Mouse (Mus musculus) forebrain, postnatal 0 days (tissue): ENCODE results near the gene Plxdc2. TPM values are rescaled to one million over a fixed set of nuclear protein-coding genes. Genes with fewer than 3 reads are reported as not detected.
A peak's percentile ranks its signal among the peaks of the same experiment; 100 is the strongest.

Source experiments
- ATAC-seq: fragments of 200-750 bp; cut with Nextera tagmentation; 2 replicates; pipeline ENCODE4 v1.8.0; 2017; ENCODE audit warnings: mild to moderate bottlenecking, moderate library complexity
- DNase-seq: peaks from one replicate; pipeline ENCODE4 v3.0.0-alpha.2; 2015
- H3K27ac ChIP-seq: fragments of 300-500 bp; sonication (generic); 2 replicates; pipeline ENCODE4 v1.5.1; 2014; ENCODE audit warnings: low read depth, mild to moderate bottlenecking, antibody characterized with exemption, low read length, moderate library complexity, mixed read lengths
- H3K27me3 ChIP-seq: fragments of 300-500 bp; sonication (generic); 2 replicates; pipeline ENCODE4 v1.6.1; 2014; ENCODE audit warnings: mild to moderate bottlenecking, low read length, mixed read lengths; ENCODE audit not compliant: insufficient read depth
- H3K36me3 ChIP-seq: fragments of 300-500 bp; sonication (generic); 2 replicates; pipeline ENCODE4 v1.6.1; 2014; ENCODE audit warnings: mild to moderate bottlenecking, moderate library complexity; ENCODE audit not compliant: insufficient read depth
- H3K4me1 ChIP-seq: fragments of 300-500 bp; sonication (generic); 2 replicates; pipeline ENCODE4 v1.6.1; 2014; ENCODE audit warnings: antibody characterized with exemption; ENCODE audit not compliant: insufficient read depth
- H3K4me2 ChIP-seq: fragments of 300-500 bp; sonication (generic); 2 replicates; pipeline ENCODE4 v1.6.1; 2014; ENCODE audit warnings: low read depth, mild to moderate bottlenecking, moderate library complexity
- H3K4me3 ChIP-seq: fragments of 300-500 bp; sonication (generic); 2 replicates; pipeline ENCODE4 v1.5.1; 2014; ENCODE audit warnings: low read depth, low read length, mixed read lengths
- H3K9ac ChIP-seq: fragments of 300-500 bp; sonication (generic); 2 replicates; pipeline ENCODE4 v1.6.1; 2014; ENCODE audit warnings: mild to moderate bottlenecking
- H3K9me3 ChIP-seq: fragments of 300-500 bp; sonication (generic); 2 replicates; pipeline ENCODE4 v1.6.1; 2016; ENCODE audit warnings: low read length
- CTCF ChIP-seq: sonication (generic); IDR thresholded peaks from 2 replicates; pipeline ENCODE4 v1.5.1; 2016; ENCODE audit warnings: antibody characterized with exemption, control low read depth, low read depth
- WGBS: fragments of 180-500 bp; shearing (Covaris S2); extraction: QIAGEN DNeasy Blood & Tissue Kit; methylation state at CpG from one replicate; pipeline ENCODE4 v1.1.7; 2014; 5-methylcytosine and 5-hydroxymethylcytosine counted together
- polyA plus RNA-seq: library from polyadenylated mRNA; unstranded; fragments of >200 nt; fragmentation: Nextera tagmentation; extraction: Ambion mirVana; gene quantifications from 2 replicates; pipeline ENCODE4 v1.2.1, GENCODE M21; 2015
- total RNA-seq: library from RNA; depleted of rRNA; stranded (reverse); fragments of >200 nt; gene quantifications from 2 replicates; pipeline ENCODE4 v1.2.3, GENCODE M21; 2014

The Plxdc2 gene
- total and polyA plus RNA-seq, 2 experiments from 2014 or later = 20.8 to 23.6 TPM

- WGBS = 97% methylated on average over 3 of the region's 3 CpGs
Observed at GRCm38 (mm10) chr2:16452080-16452479, 96.0 kb downstream of the Plxdc2 start.

GRCm38 (mm10) chr2:16456264-16456780 is 100.2 kb downstream of the Plxdc2 start:
- Histone ChIP-seq H3K4me3 (no peak overlapping the region), H3K27me3 (no peaks in the 10 kb centered on the region), H3K27ac (no peak overlapping the region), H3K4me1 (peaks cover 5% of the 10 kb centered on the region; the same call in 1 of the 2 replicates), H3K9ac (no peak overlapping the region), H3K4me2 (no peak overlapping the region), H3K36me3 (no peaks in the 10 kb centered on the region), H3K9me3 (no peaks in the 10 kb centered on the region)
- TF ChIP-seq CTCF = no peak
- ATAC-seq (no peak), DNase-seq (no peak)
- 66% methylated on average over 1 of the region's 1 CpGs for WGBS

More at GRCm38 (mm10) chr2:16452080-16452479, 96.0 kb downstream of the Plxdc2 start:
- H3K27me3 ChIP-seq = no peaks in the 10 kb centered on the region
- TF ChIP-seq CTCF = peak; percentile 32; the same call in 1 of the 2 replicates
- no peaks in the 10 kb centered on the region for H3K9me3 ChIP-seq
- peaks cover 5% of the 10 kb centered on the region; the same call in 1 of the 2 replicates for H3K4me1 ChIP-seq
- H3K4me3 ChIP-seq = no peak overlapping the region
- no peak overlapping the region for H3K9ac ChIP-seq
- no peak overlapping the region for H3K27ac ChIP-seq
- H3K36me3 ChIP-seq = no peaks in the 10 kb centered on the region
- ATAC-seq = no peak
- no peak for DNase-seq
- H3K4me2 ChIP-seq = no peak overlapping the region

- Histone ChIP-seq H3K9ac (no peak overlapping the region), H3K36me3 (no peaks in the 10 kb centered on the region), H3K4me1 (peaks cover 5% of the 10 kb centered on the region; the same call in 1 of the 2 replicates), H3K9me3 (no peaks in the 10 kb centered on the region), H3K27ac (no peak overlapping the region), H3K4me2 (no peak overlapping the region), H3K4me3 (no peak overlapping the region), H3K27me3 (no peaks in the 10 kb centered on the region)
- ATAC-seq (no peak), DNase-seq (peak; percentile 10)
- no peak for TF ChIP-seq CTCF
- 33% methylated on average over 1 of the region's 1 CpGs for WGBS
Observed at GRCm38 (mm10) chr2:16459490-16459889, 103.4 kb downstream of the Plxdc2 start.

GRCm38 (mm10) chr2:16470099-16470498 is 114.0 kb downstream of the Plxdc2 start:
- H3K27ac ChIP-seq = no peak overlapping the region
- H3K36me3 ChIP-seq = no peaks in the 10 kb centered on the region
- H3K4me2 ChIP-seq = no peak overlapping the region
- no peak for TF ChIP-seq CTCF
- no peak for ATAC-seq
- no peaks in the 10 kb centered on the region for H3K4me1 ChIP-seq
- WGBS = 81% methylated on average over 3 of the region's 3 CpGs
- no peak for DNase-seq
- H3K9ac ChIP-seq = no peak overlapping the region
- H3K27me3 ChIP-seq = no peaks in the 10 kb centered on the region
- no peak overlapping the region for H3K4me3 ChIP-seq
- no peaks in the 10 kb centered on the region for H3K9me3 ChIP-seq

- H3K27me3 ChIP-seq = no peaks in the 10 kb centered on the region
- H3K4me3 ChIP-seq = no peak overlapping the region
- DNase-seq = peak; percentile 56
- ATAC-seq = peak; percentile 91
- H3K27ac ChIP-seq = no peak overlapping the region
- 78% methylated on average over 2 of the region's 2 CpGs for WGBS
- H3K9me3 ChIP-seq = no peaks in the 10 kb centered on the region
- no peak overlapping the region for H3K9ac ChIP-seq
- no peaks in the 10 kb centered on the region for H3K4me1 ChIP-seq
- no peaks in the 10 kb centered on the region for H3K36me3 ChIP-seq
- no peak overlapping the region for H3K4me2 ChIP-seq
- TF ChIP-seq CTCF = no peak
Observed at GRCm38 (mm10) chr2:16483943-16484342, 127.8 kb downstream of the Plxdc2 start.

GRCm38 (mm10) chr2:16485970-16486369 is 129.9 kb downstream of the Plxdc2 start:
- WGBS = 92% methylated on average over 3 of the region's 3 CpGs

GRCm38 (mm10) chr2:16491242-16491641 is 135.1 kb downstream of the Plxdc2 start:
- Histone ChIP-seq H3K9me3 (no peaks in the 10 kb centered on the region), H3K9ac (no peak overlapping the region), H3K4me3 (no peak overlapping the region), H3K4me2 (no peak overlapping the region), H3K27me3 (no peaks in the 10 kb centered on the region), H3K4me1 (no peaks in the 10 kb centered on the region), H3K27ac (no peak overlapping the region), H3K36me3 (no peaks in the 10 kb centered on the region)
- ATAC-seq = no peak
- no peak for DNase-seq
- 81% methylated on average over 3 of the region's 3 CpGs for WGBS
- no peak for TF ChIP-seq CTCF

More at GRCm38 (mm10) chr2:16485970-16486369, 129.9 kb downstream of the Plxdc2 start:
- H3K9me3 ChIP-seq = no peaks in the 10 kb centered on the region
- H3K4me3 ChIP-seq = no peak overlapping the region
- DNase-seq = no peak
- no peaks in the 10 kb centered on the region for H3K27me3 ChIP-seq
- no peaks in the 10 kb centered on the region for H3K4me1 ChIP-seq
- no peak overlapping the region for H3K4me2 ChIP-seq
- no peak for TF ChIP-seq CTCF
- H3K27ac ChIP-seq = no peak overlapping the region
- ATAC-seq = no peak
- H3K9ac ChIP-seq = no peak overlapping the region
- no peaks in the 10 kb centered on the region for H3K36me3 ChIP-seq
